Mouse (Mus musculus) gastrocnemius, adult 18-20 months (tissue): ENCODE measurements at regions not wholly inside any gene's neighbourhood (a gene's known extent, or its start where the extent isn't known, plus 50 kb on each side); places are given as distances from the start of the nearest gene placed in this dataset. TPM values are rescaled to one million over a fixed set of nuclear protein-coding genes. Genes with fewer than 3 reads are reported as not detected.

Experiments used
- DNase-seq: peaks from one replicate; pipeline ENCODE4 v3.0.0; 2021; ENCODE audit warnings: low spot score
- microRNA-seq: library from miRNA; unstranded; fragments of <30 nt; microRNA quantifications from one replicate; pipeline ENCODE4 v1.2.0, GENCODE M21; 2021

DNA sequence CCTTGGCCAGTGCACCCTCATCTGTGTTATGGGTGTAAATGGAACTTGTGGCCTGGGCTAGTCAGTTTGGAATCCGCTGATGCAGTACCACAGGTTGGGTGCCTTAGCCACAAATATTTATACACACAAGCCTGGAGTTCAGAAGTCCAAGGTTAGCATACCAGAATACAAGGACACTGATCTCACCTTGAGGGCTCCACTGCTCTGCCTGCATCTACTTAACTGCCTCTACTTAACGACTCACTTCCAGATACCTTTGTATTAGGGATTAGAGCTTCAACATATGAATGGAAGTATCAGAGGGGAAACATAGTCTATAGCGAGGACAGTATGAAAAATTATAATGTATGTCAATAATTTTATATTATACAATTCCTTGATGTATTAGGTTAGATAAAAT lies 57.5 kb downstream of the Tmem174 start:
- DNase-seq: no peak

DNA sequence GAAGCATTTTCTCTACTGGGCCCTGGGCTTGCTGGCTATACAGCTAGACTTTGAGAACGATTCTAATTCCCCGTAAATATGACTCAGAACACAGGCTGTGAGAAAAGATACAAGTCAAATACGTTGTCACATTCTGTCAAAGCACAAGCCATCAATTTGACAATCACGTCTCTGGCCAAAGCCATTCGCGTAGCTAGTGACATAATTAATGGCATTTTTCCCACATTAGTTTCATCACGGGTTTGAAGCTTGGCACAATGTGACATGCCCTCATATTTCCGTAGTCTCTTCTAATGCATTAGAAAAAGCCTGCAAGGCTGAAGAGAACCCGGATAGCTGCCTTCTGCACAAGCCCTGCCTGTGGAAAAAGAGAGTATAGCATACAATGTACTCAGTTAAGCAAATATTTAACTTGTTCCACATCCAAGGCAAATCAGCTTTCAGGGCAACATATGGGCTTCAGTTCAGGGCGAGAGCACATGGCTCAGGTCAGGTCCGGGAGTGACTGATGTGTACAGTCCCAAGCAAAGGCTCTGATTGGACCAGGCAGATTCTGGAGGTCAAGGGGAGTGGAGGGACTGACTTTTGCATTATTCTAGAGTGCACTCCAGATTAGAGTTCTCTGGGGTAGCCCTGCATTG lies 58.7 kb downstream of the Tmem174 start:
- no peak for DNase-seq

DNA sequence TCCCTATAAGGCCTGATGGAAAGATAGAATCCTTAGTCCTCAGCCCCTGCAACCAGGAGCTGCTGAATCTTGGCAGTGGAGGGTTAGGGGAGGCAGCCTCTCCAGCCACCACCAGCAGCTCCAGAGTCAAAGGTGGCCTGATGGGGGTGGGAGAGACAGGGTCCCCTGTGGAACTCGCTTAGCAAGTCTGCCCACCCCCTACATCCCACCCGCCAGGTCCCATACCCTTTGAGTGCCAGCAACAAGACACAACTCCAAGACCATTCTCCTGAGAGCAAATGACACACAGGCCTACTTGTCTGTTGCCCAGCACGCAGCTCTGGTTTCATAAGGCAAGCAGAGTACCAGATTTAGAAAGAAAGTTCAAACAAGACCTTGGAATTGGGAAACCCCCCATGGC lies 61.1 kb downstream of the Tmem174 start:
- DNase-seq: no peak

DNA sequence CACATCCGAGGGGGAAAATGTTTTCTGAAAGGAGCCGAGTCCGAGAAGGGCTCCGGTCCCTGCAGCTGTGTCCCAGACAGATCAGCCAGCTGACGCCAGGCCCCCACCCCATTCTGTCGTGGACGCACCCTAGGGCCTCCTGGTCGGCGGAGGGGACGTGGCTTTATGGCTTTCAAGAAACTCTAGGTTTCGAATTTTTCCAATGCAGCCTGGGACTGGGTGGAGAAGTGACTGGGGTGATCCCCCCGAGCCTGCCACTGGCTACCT lies 63.2 kb downstream of the Tmem174 start:
- no peak for DNase-seq

DNA sequence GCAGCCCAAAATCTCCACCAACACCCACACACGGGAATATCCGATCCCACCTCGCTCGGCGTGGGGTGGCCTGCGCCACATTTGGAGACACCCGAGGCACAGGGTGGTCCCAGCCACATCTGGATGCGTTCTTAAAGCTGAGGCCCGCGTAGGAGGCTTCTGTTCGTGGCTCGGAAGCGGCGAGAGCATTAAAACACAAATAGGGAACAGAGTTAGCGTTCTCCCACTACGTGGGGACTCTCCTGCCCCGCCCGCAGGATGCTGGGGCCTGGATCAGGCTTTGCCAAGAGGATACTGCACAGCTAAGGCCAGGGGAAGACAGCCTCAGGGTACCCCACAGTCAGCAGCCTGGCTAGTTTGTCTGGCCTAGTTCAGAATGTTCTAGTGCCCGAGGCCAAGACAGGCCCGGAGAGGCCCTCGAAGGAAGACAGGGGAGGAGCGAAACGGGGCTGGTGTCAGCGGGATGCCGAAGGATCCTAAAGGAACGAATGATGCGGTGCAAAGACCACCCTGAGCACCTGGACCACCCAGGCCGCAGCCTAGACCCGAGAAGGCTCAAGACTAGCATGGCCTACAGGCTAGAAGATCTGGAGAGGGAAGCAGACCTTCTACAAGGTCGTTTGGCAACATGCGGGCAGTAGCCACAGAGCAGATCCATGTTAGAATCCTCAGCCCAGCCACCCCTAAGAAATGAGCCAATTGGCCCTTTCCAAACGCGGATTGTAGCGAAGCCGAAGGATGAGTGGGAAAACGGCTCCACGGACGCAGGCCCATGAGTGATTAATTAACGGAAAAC lies 63.8 kb downstream of the Tmem174 start:
- peak; percentile 7 for DNase-seq

DNA sequence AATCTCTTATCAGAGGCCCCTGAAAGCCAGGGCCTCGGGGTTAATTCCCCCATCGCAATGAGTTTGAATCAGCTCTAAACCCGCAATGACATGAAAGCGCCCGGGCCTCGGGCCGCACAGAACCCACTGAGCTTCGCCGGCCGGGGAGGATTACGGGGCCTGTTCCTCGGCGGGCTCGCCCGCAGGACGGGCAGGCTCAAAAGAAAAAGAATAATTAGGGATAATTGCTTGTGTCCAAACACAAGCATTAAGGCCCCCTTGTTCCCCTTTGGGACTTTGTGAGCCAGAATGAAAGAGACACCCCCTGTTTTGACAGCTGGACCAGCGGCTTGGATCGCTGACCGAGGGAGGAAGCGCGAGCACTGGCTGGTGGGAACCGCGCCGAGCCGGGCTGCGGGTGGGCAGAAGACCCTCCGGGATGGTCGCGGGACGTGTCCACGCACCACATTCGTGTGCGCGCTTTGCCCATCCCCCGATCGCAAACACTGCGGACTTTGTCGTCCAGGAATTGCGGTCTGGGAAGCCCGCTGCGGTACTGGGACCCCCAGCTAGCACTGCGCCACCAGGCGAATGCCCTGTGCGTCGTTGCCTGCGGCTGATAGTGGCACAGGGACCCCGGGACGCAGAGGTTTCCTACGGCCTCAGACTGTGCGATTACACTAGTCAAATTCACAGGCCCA lies 64.5 kb downstream of the Tmem174 start:
- no peak for DNase-seq

DNA sequence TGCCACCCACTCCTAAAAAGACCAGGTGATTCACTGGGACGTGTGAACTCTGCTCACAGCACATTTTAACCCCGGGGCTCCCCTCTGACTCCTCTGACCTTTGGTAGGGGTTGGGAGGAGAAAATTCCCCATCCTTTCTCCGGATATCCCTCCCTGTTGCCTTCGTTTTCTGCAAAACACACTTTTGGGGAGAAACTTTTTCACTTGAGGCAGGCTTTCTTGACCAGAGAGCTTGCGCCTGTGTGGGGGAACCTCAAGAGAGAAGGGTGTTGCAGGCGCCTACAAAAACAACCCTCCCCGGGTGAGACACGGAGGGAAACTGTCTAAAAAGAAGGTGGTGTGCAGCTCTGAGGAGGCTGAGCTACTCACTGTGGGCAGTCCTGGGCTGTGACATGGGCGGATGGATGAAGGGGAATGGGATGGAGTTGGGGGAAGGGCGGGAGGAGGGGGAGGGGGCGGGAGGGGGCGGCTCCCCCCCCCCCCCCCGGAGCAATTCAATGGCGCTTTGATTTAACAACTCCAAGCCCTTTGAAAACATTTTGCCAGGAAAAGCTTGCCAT lies 65.1 kb downstream of the Tmem174 start:
- DNase-seq: no peak

DNA sequence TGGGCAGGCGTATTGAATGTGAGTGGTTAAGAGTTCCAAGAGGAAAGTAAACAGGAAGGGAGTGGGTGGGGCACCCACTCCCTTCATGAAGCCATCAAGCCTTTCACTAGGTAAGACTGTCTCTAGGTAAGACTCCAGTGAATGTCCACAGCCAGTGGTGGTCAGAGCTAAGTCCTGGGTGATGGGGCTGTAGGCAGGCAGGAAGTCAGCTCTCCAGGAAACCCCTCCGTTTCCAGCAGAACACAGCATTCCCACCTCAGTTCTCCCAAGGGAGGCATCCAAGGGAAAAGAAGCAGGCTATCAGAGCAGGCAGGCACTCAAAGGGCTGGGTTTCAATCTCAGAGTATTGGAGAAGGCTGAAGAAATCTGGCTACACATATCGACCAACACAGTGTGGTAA lies 66.2 kb downstream of the Tmem174 start:
- no peak for DNase-seq

DNA sequence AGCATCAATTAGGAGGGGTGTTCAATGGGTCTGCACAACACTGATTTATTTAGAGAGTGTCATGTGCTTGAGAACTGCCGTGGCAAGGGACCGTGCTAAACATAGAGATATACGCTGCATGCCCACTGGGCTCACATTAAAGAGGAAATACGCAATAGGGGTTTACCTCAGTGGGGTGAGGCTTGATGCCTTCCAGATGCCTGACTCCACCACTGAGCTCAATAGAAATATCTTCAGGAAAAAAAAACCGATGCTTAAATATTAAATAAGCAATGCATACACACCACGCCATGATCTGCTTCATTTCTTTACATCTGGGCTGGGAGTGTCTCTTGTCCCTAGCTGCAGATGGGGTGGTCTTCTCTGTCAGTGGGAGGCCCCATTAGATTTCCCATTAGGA lies 63.9 kb upstream of the Gm10320 start:
- no peak for DNase-seq

DNA sequence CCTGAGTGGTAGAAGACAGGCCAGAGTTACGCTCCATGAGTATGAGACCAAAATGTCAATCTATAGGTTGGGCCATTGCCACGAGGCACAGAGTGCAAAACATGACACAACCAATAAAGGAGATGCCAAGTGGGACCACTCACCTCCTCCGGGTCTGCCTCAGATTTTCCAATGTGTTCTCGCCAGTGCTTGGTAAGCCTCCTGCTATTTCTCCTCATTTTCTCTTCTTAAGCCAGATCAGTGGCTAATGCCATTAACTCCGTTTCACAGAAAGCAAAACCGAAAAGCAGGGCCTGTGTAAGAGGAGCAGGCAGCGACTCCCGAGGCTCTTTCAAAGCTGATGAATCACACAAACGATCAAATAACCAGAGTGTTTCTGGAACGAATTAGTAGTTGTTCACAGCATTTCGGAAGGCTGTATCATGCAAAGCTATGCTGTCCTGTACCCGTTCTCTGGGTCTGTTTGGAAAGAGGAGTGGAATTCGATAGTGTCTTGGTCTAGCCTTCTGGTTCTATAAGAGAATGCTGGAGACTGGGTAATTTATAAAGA lies 59.7 kb upstream of the Gm10320 start:
- DNase-seq: no peak

DNA sequence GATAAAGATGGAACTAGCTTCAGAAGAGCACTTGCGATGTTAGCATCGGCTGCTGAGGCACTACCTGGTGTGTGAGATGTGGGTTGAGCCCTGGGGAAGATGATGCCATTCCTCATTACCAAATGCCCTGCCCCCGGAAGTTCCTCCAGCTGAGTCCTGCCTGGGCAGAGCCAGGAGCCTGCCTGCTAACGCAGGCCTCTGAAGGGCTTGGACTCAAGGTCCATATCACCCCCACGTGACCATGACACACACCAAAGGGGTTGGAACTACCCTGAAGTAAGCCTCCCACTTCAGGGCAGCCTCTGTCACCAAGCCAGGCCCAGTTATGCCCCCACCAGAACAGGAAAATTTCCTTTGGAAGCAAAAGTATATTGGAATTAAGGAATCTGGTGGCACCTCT lies 55.4 kb upstream of the Gm10320 start:
- DNase-seq: no peak

DNA sequence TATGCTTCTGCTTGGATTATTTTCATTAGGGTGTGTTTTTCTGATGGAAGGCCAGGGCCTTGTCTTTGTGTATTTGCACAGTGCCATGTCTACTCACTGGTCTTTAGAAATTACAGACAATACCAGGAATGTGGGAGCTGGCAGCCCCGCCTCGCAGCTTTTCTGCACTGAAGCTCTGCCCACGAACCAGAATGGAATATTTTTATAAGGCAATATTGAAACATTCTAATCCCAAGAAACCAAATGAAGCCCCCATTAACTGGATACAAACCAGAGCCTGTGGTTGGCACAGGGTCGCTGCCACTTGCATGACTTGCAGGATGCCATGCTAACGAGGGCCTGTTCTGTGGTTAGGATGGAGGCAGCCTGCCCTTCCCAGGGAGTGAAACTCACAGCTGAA lies 54.3 kb upstream of the Gm10320 start:
- DNase-seq: no peak

DNA sequence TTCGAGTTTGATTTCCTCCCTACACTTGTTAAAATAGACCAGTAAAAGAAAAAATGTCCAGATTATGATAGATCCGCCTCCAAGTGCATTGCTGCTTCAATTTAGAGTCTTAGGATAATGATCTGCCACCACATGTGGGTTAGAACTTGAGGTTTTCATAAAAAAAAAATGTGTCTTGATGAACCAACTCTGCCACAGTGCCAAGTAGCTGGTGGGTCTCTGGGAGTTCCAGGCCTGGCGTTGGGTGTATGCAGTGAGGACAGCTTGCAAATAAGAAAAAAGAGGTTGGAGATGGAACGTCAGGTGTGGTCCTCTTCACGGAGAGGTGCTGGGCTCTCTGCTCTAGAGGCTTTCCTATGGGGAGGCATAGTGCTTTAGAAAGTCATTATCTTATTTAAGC lies 53.6 kb upstream of the Gm10320 start:
- DNase-seq: no peak

DNA sequence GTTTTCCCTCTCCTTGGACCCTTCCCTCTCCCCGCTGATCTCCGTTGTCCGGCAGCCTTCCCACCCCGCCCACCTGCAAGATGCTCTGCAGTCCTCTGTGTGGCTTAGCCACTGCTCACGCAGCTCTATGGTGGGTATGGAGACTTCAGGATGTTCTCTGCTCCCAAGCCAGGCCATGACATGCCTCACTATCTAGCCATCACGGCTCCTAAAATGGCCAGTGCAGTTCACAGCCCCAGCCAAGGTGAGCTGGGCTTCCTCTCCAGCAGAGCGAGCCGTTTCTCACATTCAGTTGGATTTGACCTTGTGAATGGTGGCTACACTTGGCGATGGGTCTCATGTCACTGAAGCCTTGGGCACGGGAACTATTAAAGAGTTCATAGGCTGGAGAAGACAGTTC lies 52.2 kb upstream of the Gm10320 start:
- DNase-seq: no peak

Small RNAs in the stretch of these regions (microRNA-seq; reads per million reads assigned to microRNA genes)
- not detected for gene Gm22698
